Mouse (Mus musculus) embryonic facial prominence, embryonic 15.5 days (tissue): Measurements from ENCODE around the gene Csrnp3. TPM values are rescaled to one million over a fixed set of nuclear protein-coding genes. Genes with fewer than 3 reads are reported as not detected.

ENCODE experiments used
- polyA plus RNA-seq: library from polyadenylated mRNA; unstranded; fragments of >200 nt; fragmentation: Nextera tagmentation; extraction: Ambion mirVana; gene quantifications from 2 replicates; pipeline ENCODE4 v1.2.1, GENCODE M21; 2015

The Csrnp3 gene
- polyA plus RNA-seq, 1 experiment from 2014 or later = 1.6 TPM

Other genes starting within 250 kb of the Csrnp3 start
- gene Scn2a, start 225.0 kb upstream of the Csrnp3 start, polyA plus RNA-seq = 2.7 and 2.9 TPM in 2 replicates